Mouse (Mus musculus) liver, embryonic 14.5 days (tissue): ENCODE results near the gene Tnrc18. TPM values are rescaled to one million over a fixed set of nuclear protein-coding genes. Genes with fewer than 3 reads are reported as not detected.

Experiments
- ATAC-seq: fragments of 200-750 bp; cut with Nextera tagmentation; 2 replicates; pipeline ENCODE4 v1.8.0; 2017; ENCODE audit warnings: moderate number of reproducible peaks, mild to moderate bottlenecking, moderate library complexity; ENCODE audit not compliant: insufficient read depth
- DNase-seq, 3 experiments: peaks; one replicate each; pipeline ENCODE4 v3.0.0-alpha.2; 2012 to 2013; ENCODE audit warnings: low read depth in 3 of 3, low spot score in 3 of 3
- H3K27ac ChIP-seq: fragments of 300-500 bp; sonication (generic); 2 replicates; pipeline ENCODE4 v1.5.1; 2014; ENCODE audit warnings: moderate library complexity, mild to moderate bottlenecking, control low read depth, inconsistent platforms
- H3K27me3 ChIP-seq: fragments of 300-500 bp; sonication (generic); 2 replicates; pipeline ENCODE4 v1.6.1; 2014; ENCODE audit warnings: mild to moderate bottlenecking, low read length, moderate library complexity; ENCODE audit not compliant: control insufficient read depth, insufficient read depth
- H3K36me3 ChIP-seq: fragments of 300-500 bp; sonication (generic); replicated peaks from 2 replicates; pipeline ENCODE4 v1.6.1; 2014; ENCODE audit warnings: low read depth; ENCODE audit not compliant: control insufficient read depth, insufficient read depth
- H3K4me1 ChIP-seq, 2 experiments: fragments of 200-500 bp in 1 of 2; fragments of 300-500 bp in 1 of 2; sonication (generic) in 1 of 2; replicated peaks; 2 replicates each; pipeline ENCODE4 v1.6.1; 2012 to 2014; ENCODE audit warnings: antibody characterized with exemption in 1 of 2, inconsistent platforms in 1 of 2, low read length in 1 of 2; ENCODE audit not compliant: control insufficient read depth in 2 of 2, insufficient read depth in 2 of 2
- H3K4me2 ChIP-seq: fragments of 300-500 bp; sonication (generic); 2 replicates; pipeline ENCODE4 v1.6.1; 2014; ENCODE audit warnings: low read depth, mild to moderate bottlenecking, control low read depth, moderate library complexity
- H3K4me3 ChIP-seq, 2 experiments: fragments of 200-500 bp in 1 of 2; fragments of 300-500 bp in 1 of 2; sonication (generic) in 1 of 2; 2 replicates each; pipeline ENCODE4 v1.5.1; 2012 to 2014; ENCODE audit warnings: low read depth in 2 of 2, low read length in 2 of 2, mild to moderate bottlenecking in 2 of 2, control low read depth in 1 of 2, inconsistent platforms in 1 of 2, moderate library complexity in 1 of 2; ENCODE audit not compliant: insufficient read depth in 1 of 2
- H3K9ac ChIP-seq: fragments of 300-500 bp; sonication (generic); replicated peaks from 2 replicates; pipeline ENCODE4 v1.6.1; 2014; ENCODE audit warnings: mild to moderate bottlenecking, control low read depth, moderate library complexity
- H3K9me3 ChIP-seq: fragments of 300-500 bp; sonication (generic); 2 replicates; pipeline ENCODE4 v1.6.1; 2016; ENCODE audit warnings: low read length, mixed read lengths; ENCODE audit not compliant: control insufficient read depth
- CTCF ChIP-seq: IDR thresholded peaks from 2 replicates; pipeline ENCODE4 v1.5.1; 2016; ENCODE audit warnings: antibody characterized with exemption, low read depth, control low read depth
- EP300 ChIP-seq: IDR thresholded peaks from 2 replicates; pipeline ENCODE4 v1.6.1; 2016; ENCODE audit warnings: antibody characterized with exemption, low read depth
- WGBS: fragments of 180-500 bp; shearing (Covaris S2); extraction: QIAGEN DNeasy Blood & Tissue Kit; methylation state at CpG from one replicate; pipeline ENCODE4 v1.1.7; 2014; ENCODE audit not compliant: insufficient replicate concordance; 5-methylcytosine and 5-hydroxymethylcytosine counted together
- polyA plus RNA-seq, 2 experiments: library from polyadenylated mRNA; depleted of rRNA in 1 of 2; stranded (reverse) in 1 of 2; unstranded in 1 of 2; fragments of >200 nt; fragmentation: Nextera tagmentation in 1 of 2; extraction: Ambion mirVana in 1 of 2; gene quantifications; 2 replicates each; pipeline versions ENCODE4 v1.2.1 to v1.2.3; 2012 to 2014

The Tnrc18 gene
- polyA plus RNA-seq, 2 experiments = 2.3 to 2.9 TPM

- Histone ChIP-seq H3K4me3 (no peak overlapping the region), H3K27ac (no peak overlapping the region), H3K4me1 (no peaks in the 10 kb centered on the region), H3K9me3 (no peaks in the 10 kb centered on the region), H3K9ac (no peak overlapping the region), H3K27me3 (peaks cover 39% of the 10 kb centered on the region), H3K36me3 (no peaks in the 10 kb centered on the region), H3K4me2 (no peak overlapping the region)
- DNase-seq = no peak
- TF ChIP-seq EP300 (no peak), CTCF (no peak)
- ATAC-seq = no peak
- 70% methylated on average over 10 of the region's 10 CpGs for WGBS
These were observed 113.9 kb downstream of the Tnrc18 start for GRCm38 (mm10) chr5:142703569-142703968.

- DNase-seq (no peak), ATAC-seq (no peak)
- WGBS = 25% methylated on average over 18 of the region's 18 CpGs
- no peak overlapping the region for H3K9ac ChIP-seq
- peak overlapping the region; percentile 12 to 48; a peak in 3 of 4 replicates for H3K4me3 ChIP-seq
- TF ChIP-seq CTCF (no peak), EP300 (no peak)
- H3K4me1 ChIP-seq = no peaks in the 10 kb centered on the region
- H3K27ac ChIP-seq = no peak overlapping the region
- H3K36me3 ChIP-seq = no peaks in the 10 kb centered on the region
- no peaks in the 10 kb centered on the region for H3K9me3 ChIP-seq
- H3K27me3 ChIP-seq = peaks cover 39% of the 10 kb centered on the region
- H3K4me2 ChIP-seq = peak overlapping the region; percentile 69
These were observed 114.8 kb downstream of the Tnrc18 start for GRCm38 (mm10) chr5:142702511-142703138.

DNA sequence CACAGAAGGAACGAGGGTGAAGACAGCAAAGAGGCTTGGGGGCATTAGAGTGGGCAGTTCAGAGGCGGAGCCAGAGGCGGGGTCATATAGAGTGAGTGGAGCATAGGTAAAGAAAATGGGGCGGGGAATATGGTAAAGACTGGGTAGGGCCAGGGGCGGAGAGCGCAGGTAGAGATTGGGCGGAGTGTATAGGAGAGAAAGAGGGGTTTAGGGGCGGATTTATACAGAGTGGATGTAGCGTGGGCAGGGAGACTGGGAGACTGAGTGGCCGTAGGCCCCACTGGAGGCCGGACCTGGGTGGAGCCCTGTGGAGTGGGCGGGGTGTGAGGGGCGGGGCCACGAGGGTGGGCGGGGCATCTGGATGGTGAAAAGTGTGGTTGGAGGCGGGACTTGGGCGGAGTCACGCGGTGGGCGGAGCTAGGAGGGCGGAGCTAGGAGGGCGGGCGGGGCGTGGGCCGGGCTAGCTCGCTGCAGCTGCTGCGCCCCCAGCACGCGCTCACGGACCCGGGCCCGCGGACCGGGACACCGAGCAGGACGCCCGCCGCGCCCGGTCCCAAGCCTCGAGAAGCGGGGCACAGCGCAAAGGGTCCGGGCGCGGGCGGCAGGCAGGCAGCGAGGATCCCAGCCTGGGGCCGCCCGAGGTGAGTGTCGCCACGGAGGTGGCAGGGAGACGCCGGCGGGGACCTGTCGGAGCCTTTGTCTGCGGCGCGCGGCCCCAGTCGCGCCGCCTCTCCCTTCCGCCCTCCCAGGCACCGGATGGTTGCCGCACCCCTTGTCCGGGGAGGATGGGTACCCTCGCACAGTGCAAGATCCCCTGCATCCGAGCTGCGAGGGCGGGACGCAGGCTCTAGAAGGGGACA lies 115.6 kb downstream of the Tnrc18 start:
- H3K9ac ChIP-seq = no peak overlapping the region
- 2% methylated on average over 55 of the region's 72 CpGs for WGBS
- DNase-seq (no peak), ATAC-seq (peak; percentile 70)
- H3K27me3 ChIP-seq = peaks cover 39% of the 10 kb centered on the region
- no peaks in the 10 kb centered on the region for H3K9me3 ChIP-seq
- no peak overlapping the region for H3K27ac ChIP-seq
- H3K4me1 ChIP-seq = no peaks in the 10 kb centered on the region
- no peaks in the 10 kb centered on the region for H3K36me3 ChIP-seq
- H3K4me2 ChIP-seq = peak overlapping the region; percentile 69
- no peak for TF ChIP-seq CTCF
- TF ChIP-seq EP300 = no peak
- peak overlapping the region; percentile 12 to 48; a peak in 3 of 4 replicates for H3K4me3 ChIP-seq

DNA sequence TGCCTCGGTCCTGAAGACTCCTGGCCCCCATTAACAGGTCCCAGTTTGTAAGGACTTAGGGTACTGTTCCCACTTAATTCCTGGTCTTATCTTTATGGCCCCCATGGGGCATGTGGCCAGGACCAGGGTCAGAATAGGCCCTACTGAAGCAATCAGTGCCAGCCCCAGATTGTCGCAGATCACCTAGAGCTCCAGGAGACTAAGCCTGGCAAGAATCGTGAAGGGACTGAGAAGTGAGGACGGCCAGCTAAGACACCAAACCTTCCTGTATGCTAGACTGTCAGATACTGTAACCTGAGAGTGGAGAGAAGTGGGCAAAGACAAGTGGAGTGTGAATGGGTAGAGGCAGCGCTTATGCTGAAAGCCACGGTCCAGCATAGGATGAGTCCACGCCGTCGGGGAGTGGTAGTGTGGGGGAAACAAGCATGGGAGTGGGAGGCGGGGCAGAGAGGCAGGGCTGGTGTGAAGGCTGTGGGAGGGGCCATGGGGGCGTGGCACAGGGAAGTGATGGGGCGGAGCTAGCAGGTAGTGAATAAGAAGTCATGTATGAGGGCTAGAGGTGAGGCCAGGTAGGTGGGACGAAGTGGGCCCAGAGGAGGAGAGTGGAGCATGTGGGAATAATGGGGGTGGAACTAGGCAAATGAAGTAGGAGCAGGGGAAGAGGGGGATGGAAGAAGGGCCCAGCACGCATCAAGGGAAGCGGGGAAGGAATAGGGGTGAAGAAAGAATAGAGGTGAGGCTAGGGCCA lies 116.4 kb downstream of the Tnrc18 start:
- Histone ChIP-seq H3K4me3 (no peak overlapping the region), H3K27me3 (peaks cover 39% of the 10 kb centered on the region), H3K27ac (no peak overlapping the region), H3K9me3 (no peaks in the 10 kb centered on the region), H3K4me1 (no peaks in the 10 kb centered on the region), H3K4me2 (no peak overlapping the region), H3K9ac (no peak overlapping the region), H3K36me3 (no peaks in the 10 kb centered on the region)
- TF ChIP-seq CTCF (no peak), EP300 (no peak)
- DNase-seq (no peak), ATAC-seq (peak; percentile 19; the same call in 1 of the 2 replicates)
- WGBS = 10% methylated on average over 15 of the region's 15 CpGs

DNA sequence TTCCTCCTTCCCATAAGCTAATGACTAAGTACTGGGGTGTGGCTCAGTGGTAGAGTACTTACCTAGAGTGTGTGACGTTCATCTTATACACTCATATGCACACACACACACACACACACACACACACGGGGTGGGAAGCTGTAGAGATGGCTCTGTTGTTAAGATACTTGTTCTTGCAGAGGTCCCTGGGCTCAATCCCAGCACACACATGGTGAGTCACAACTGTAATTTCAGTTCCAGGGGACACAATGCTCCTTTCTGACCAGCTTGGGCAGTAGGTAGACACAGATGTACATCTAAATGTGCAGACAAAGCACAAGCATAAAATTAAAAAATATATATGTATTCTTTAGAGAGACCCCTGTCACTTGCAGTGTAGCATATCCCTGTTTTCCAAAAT lies 119.7 kb downstream of the Tnrc18 start:
- WGBS = 32% methylated on average over 2 of the region's 2 CpGs
- H3K9ac ChIP-seq = no peak overlapping the region
- peaks cover 26% of the 10 kb centered on the region for H3K27me3 ChIP-seq
- H3K4me3 ChIP-seq = no peak overlapping the region
- H3K27ac ChIP-seq = no peak overlapping the region
- no peak overlapping the region for H3K4me2 ChIP-seq
- no peak for ATAC-seq
- H3K4me1 ChIP-seq = no peaks in the 10 kb centered on the region
- H3K9me3 ChIP-seq = no peaks in the 10 kb centered on the region
- H3K36me3 ChIP-seq = no peaks in the 10 kb centered on the region
- DNase-seq = no peak
- no peak for TF ChIP-seq EP300
- no peak for TF ChIP-seq CTCF
